14 mouse cellular contexts compared by ENCODE assay signal in genomic region chr11:50604371-50604770, GRCm38 (mm10). TPM values are rescaled to one million over a fixed set of nuclear protein-coding genes. Genes with fewer than 3 reads are reported as not detected.
DNase-seq lines count a peak whose midpoint lies in the region; ATAC-seq lines count a peak whose summit lies in the region.
"Had no signal": no experiment of that assay in that cellular context is flagged by ENCODE, and none has a peak within 500 bp of the region (broad histone marks: within the 10 kb centered on the region; RNA-seq: fewer than 3 reads in every experiment).

No protein-coding gene starts in this region.

- no peaks in the 10 kb centered on the region for H3K36me3 ChIP-seq in hindbrain, embryonic 13.5 days
- H3K36me3 ChIP-seq in hindbrain, embryonic 10.5 days, result no peaks in the 10 kb centered on the region
- H3K36me3 ChIP-seq in midbrain, embryonic 11.5 days (ENCODE audit: control insufficient read depth, insufficient read depth, low read length), result no peaks in the 10 kb centered on the region
- H3K36me3 ChIP-seq in midbrain, embryonic 16.5 days (ENCODE audit: control insufficient read depth, insufficient read depth, low read length), result no peaks in the 10 kb centered on the region
- H3K36me3 ChIP-seq in limb, embryonic 15.5 days, result 0 out of 2 replicates have a peak, but pooled peaks cover 1% of the 10 kb centered on the region
- H3K36me3 ChIP-seq: liver, embryonic 12.5 days; midbrain, embryonic 13.5 days had no signal

- DNase-seq in cerebellum, postnatal 10 days, result peak; percentile 60 to 66
- DNase-seq in cerebellum, postnatal 4 days (ENCODE audit: low spot score in 2 of 2), result no peak
- DNase-seq in hindbrain, embryonic 10.5 days (ENCODE audit: low spot score), result no peak
- DNase-seq in midbrain, embryonic 11.5 days (ENCODE audit: low spot score, missing footprints), result peak; percentile 81
- DNase-seq in layer of hippocampus, adult 11-12 months (ENCODE audit: low spot score), result no peak
- DNase-seq: embryo, embryonic 11 days; kidney, adult 9 months; lung, postnatal 10 days; thymus, postnatal 4 days had no signal

- 69% methylated on average over 16 of the region's 16 CpGs for WGBS in hindbrain, embryonic 13.5 days
- WGBS in hindbrain, embryonic 10.5 days, result 73% methylated on average over 16 of the region's 16 CpGs
- WGBS in midbrain, embryonic 11.5 days, result 78% methylated on average over 16 of the region's 16 CpGs
- WGBS in midbrain, embryonic 16.5 days, result 71% methylated on average over 16 of the region's 16 CpGs
- 66% methylated on average over 16 of the region's 16 CpGs for WGBS in limb, embryonic 15.5 days

- H3K27ac ChIP-seq in hindbrain, embryonic 13.5 days, result no peak overlapping the region
- no peak overlapping the region for H3K27ac ChIP-seq in hindbrain, embryonic 10.5 days
- no peak overlapping the region for H3K27ac ChIP-seq in midbrain, embryonic 11.5 days (ENCODE audit: low read depth, low read length)
- no peak overlapping the region for H3K27ac ChIP-seq in midbrain, embryonic 16.5 days (ENCODE audit: low read length)
- no peak overlapping the region for H3K27ac ChIP-seq in limb, embryonic 15.5 days
- H3K27ac ChIP-seq: liver, embryonic 12.5 days; midbrain, embryonic 13.5 days had no signal

- peaks cover 76% of the 10 kb centered on the region for H3K27me3 ChIP-seq in hindbrain, embryonic 13.5 days
- H3K27me3 ChIP-seq in hindbrain, embryonic 10.5 days (ENCODE audit: insufficient read depth, poor library complexity, severe bottlenecking), result peaks cover 80% of the 10 kb centered on the region
- H3K27me3 ChIP-seq in midbrain, embryonic 11.5 days (ENCODE audit: control insufficient read depth, insufficient read depth, low read length), result peaks cover 49% of the 10 kb centered on the region
- H3K27me3 ChIP-seq in midbrain, embryonic 16.5 days (ENCODE audit: control insufficient read depth, insufficient read depth, low read depth, low read length), result peaks cover 28% of the 10 kb centered on the region
- H3K27me3 ChIP-seq in limb, embryonic 15.5 days, result peaks cover 59% of the 10 kb centered on the region

- no peak overlapping the region; the same call in 1 of the 2 replicates for H3K4me3 ChIP-seq in hindbrain, embryonic 13.5 days
- H3K4me3 ChIP-seq in hindbrain, embryonic 10.5 days, result no peak overlapping the region
- no peak overlapping the region for H3K4me3 ChIP-seq in midbrain, embryonic 11.5 days (ENCODE audit: low read depth, low read length)
- no peak overlapping the region for H3K4me3 ChIP-seq in midbrain, embryonic 16.5 days (ENCODE audit: low read depth, low read length)
- H3K4me3 ChIP-seq in limb, embryonic 15.5 days, result 0 out of 2 replicates have a peak overlapping the region, but pooled peaks have one; percentile 73
- H3K4me3 ChIP-seq: liver, embryonic 12.5 days had no signal

- H3K4me2 ChIP-seq in hindbrain, embryonic 13.5 days, result peak overlapping the region; percentile 99; the same call in 1 of the 2 replicates
- no peak overlapping the region for H3K4me2 ChIP-seq in midbrain, embryonic 11.5 days
- H3K4me2 ChIP-seq in midbrain, embryonic 16.5 days (ENCODE audit: low read length), result no peak overlapping the region
- no peak overlapping the region for H3K4me2 ChIP-seq in limb, embryonic 15.5 days

- no peaks in the 10 kb centered on the region for H3K9me3 ChIP-seq in hindbrain, embryonic 13.5 days
- H3K9me3 ChIP-seq in hindbrain, embryonic 10.5 days, result no peaks in the 10 kb centered on the region
- H3K9me3 ChIP-seq in midbrain, embryonic 11.5 days (ENCODE audit: control insufficient read depth, low read length), result no peaks in the 10 kb centered on the region
- H3K9me3 ChIP-seq in midbrain, embryonic 16.5 days (replicated peaks; ENCODE audit: control insufficient read depth, low read length, poor library complexity, severe bottlenecking), result no peaks in the 10 kb centered on the region
- H3K9me3 ChIP-seq in limb, embryonic 15.5 days, result no peaks in the 10 kb centered on the region
- H3K9me3 ChIP-seq: liver, embryonic 12.5 days; midbrain, embryonic 13.5 days had no signal

- ATAC-seq in hindbrain, embryonic 13.5 days (ENCODE audit: low FRiP score), result no peak
- no peak for ATAC-seq in midbrain, embryonic 11.5 days (ENCODE audit: low FRiP score)
- no peak for ATAC-seq in midbrain, embryonic 16.5 days
- no peak for ATAC-seq in limb, embryonic 15.5 days (ENCODE audit: insufficient number of reproducible peaks, low FRiP score, low TSS enrichment, low read depth)
- ATAC-seq: liver, embryonic 12.5 days; midbrain, embryonic 13.5 days had no signal

- H3K4me1 ChIP-seq in hindbrain, embryonic 13.5 days (replicated peaks), result peaks cover 22% of the 10 kb centered on the region
- peaks cover 26% of the 10 kb centered on the region for H3K4me1 ChIP-seq in hindbrain, embryonic 10.5 days (replicated peaks)
- peaks cover 10% of the 10 kb centered on the region for H3K4me1 ChIP-seq in midbrain, embryonic 11.5 days (ENCODE audit: control insufficient read depth, insufficient read depth, low read length)
- peaks cover 11% of the 10 kb centered on the region for H3K4me1 ChIP-seq in midbrain, embryonic 16.5 days (ENCODE audit: control insufficient read depth, insufficient read depth, low read length)
- H3K4me1 ChIP-seq in limb, embryonic 15.5 days, result peaks cover 25% of the 10 kb centered on the region

- H3K9ac ChIP-seq in hindbrain, embryonic 13.5 days, result no peak overlapping the region
- no peak overlapping the region for H3K9ac ChIP-seq in midbrain, embryonic 11.5 days (ENCODE audit: low read length)
- no peak overlapping the region for H3K9ac ChIP-seq in midbrain, embryonic 16.5 days (ENCODE audit: low read depth, low read length)
- H3K9ac ChIP-seq in limb, embryonic 15.5 days, result no peak overlapping the region
- H3K9ac ChIP-seq: liver, embryonic 12.5 days; midbrain, embryonic 13.5 days had no signal

RNA-seq across cellular contexts. Expression of gene Adamts2, which starts 2.5 kb away (rescaled TPM):
- polyA plus RNA-seq in hindbrain, embryonic 13.5 days (2015; fragmentation: Nextera tagmentation; extraction: Ambion mirVana), result 3.4 and 3.8 TPM in 2 replicates
- polyA plus RNA-seq in hindbrain, embryonic 10.5 days (2016; fragmentation: Nextera tagmentation; extraction: Ambion mirVana), result 1.3 and 2.8 TPM in 2 replicates
- polyA plus RNA-seq in midbrain, embryonic 11.5 days (2014; fragmentation: Nextera tagmentation; extraction: Ambion mirVana), result 0.73 and 0.87 TPM in 2 replicates
- 3.8 and 4.0 TPM in 2 replicates for polyA plus RNA-seq in midbrain, embryonic 16.5 days (2015; fragmentation: Nextera tagmentation; extraction: Ambion mirVana)
- 19.7 and 21.9 TPM in 2 replicates for polyA plus RNA-seq in limb, embryonic 15.5 days (2015; fragmentation: Nextera tagmentation; extraction: Ambion mirVana)

Comparison
In these comparisons a context has a peak if more than half of its experiments do, and no peak if none do; other contexts are left out.
1. DNase-seq: peak in cerebellum, postnatal 10 days (2 of 2) and midbrain, embryonic 11.5 days (single experiment); none in cerebellum, postnatal 4 days (0 of 2), hindbrain, embryonic 10.5 days (single experiment) and layer of hippocampus, adult 11-12 months (single experiment).